Mouse (Mus musculus) heart, embryonic 11.5 days (tissue): Measurements from ENCODE around the gene Colq. TPM values are rescaled to one million over a fixed set of nuclear protein-coding genes. Genes with fewer than 3 reads are reported as not detected.

Experiments used
- ATAC-seq: fragments of 200-750 bp; cut with Nextera tagmentation; replicated peaks from 2 replicates; pipeline ENCODE4 v1.8.0; 2017; ENCODE audit warnings: moderate library complexity; ENCODE audit not compliant: insufficient number of reproducible peaks, low FRiP score, low TSS enrichment
- H3K27ac ChIP-seq: fragments of 300-500 bp; sonication (generic); 2 replicates; pipeline ENCODE4 v1.5.1; 2014; ENCODE audit warnings: mild to moderate bottlenecking, low read depth, low read length
- H3K27me3 ChIP-seq: fragments of 300-500 bp; sonication (generic); 2 replicates; pipeline ENCODE4 v1.6.1; 2014; ENCODE audit warnings: mild to moderate bottlenecking, low read length, mixed read lengths; ENCODE audit not compliant: control insufficient read depth, insufficient read depth
- H3K36me3 ChIP-seq: fragments of 300-500 bp; sonication (generic); 2 replicates; pipeline ENCODE4 v1.6.1; 2014; ENCODE audit warnings: mild to moderate bottlenecking, low read length, moderate library complexity, mixed read lengths; ENCODE audit not compliant: control insufficient read depth, insufficient read depth
- H3K4me1 ChIP-seq: fragments of 300-500 bp; sonication (generic); 2 replicates; pipeline ENCODE4 v1.6.1; 2014; ENCODE audit warnings: low read length; ENCODE audit not compliant: control insufficient read depth, insufficient read depth
- H3K4me2 ChIP-seq: fragments of 300-500 bp; sonication (generic); 2 replicates; pipeline ENCODE4 v1.6.1; 2014; ENCODE audit warnings: mild to moderate bottlenecking, moderate library complexity
- H3K4me3 ChIP-seq: fragments of 300-500 bp; sonication (generic); 2 replicates; pipeline ENCODE4 v1.5.1; 2014; ENCODE audit warnings: low read depth, low read length
- H3K9ac ChIP-seq: fragments of 300-500 bp; sonication (generic); 2 replicates; pipeline ENCODE4 v1.6.1; 2014; ENCODE audit warnings: mild to moderate bottlenecking, low read depth, low read length, moderate library complexity
- H3K9me3 ChIP-seq: fragments of 300-500 bp; sonication (generic); replicated peaks from 2 replicates; pipeline ENCODE4 v1.6.1; 2016; ENCODE audit warnings: low read length; ENCODE audit not compliant: control insufficient read depth
- WGBS: fragments of 180-500 bp; shearing (Covaris S2); extraction: QIAGEN DNeasy Blood & Tissue Kit; methylation state at CpG from one replicate; pipeline ENCODE4 v1.1.7; 2014; ENCODE audit not compliant: insufficient replicate concordance; 5-methylcytosine and 5-hydroxymethylcytosine counted together
- polyA plus RNA-seq: library from polyadenylated mRNA; unstranded; fragments of >200 nt; fragmentation: Nextera tagmentation; extraction: Ambion mirVana; gene quantifications from 2 replicates; pipeline ENCODE4 v1.2.1, GENCODE M21; 2014

Gene Colq
- polyA plus RNA-seq, 1 experiment from 2014 or later, result 4.7 TPM

- Histone ChIP-seq H3K27ac (no peak overlapping the region), H3K27me3 (no peaks in the 10 kb centered on the region), H3K4me1 (peaks cover 26% of the 10 kb centered on the region), H3K9me3 (no peaks in the 10 kb centered on the region), H3K4me2 (no peak overlapping the region), H3K4me3 (no peak overlapping the region), H3K9ac (no peak overlapping the region), H3K36me3 (no peaks in the 10 kb centered on the region)
- WGBS, result 27% methylated on average over 6 of the region's 6 CpGs
- ATAC-seq, result no peak
Measured at GRCm38 (mm10) chr14:31570131-31570951, 20.8 kb downstream of the Colq start.

GRCm38 (mm10) chr14:31569151-31569631, 22.0 kb downstream of the Colq start:
- 56% methylated on average over 7 of the region's 7 CpGs for WGBS
- H3K36me3 ChIP-seq, result no peaks in the 10 kb centered on the region
- H3K4me3 ChIP-seq, result no peak overlapping the region
- no peak for ATAC-seq
- no peak overlapping the region for H3K27ac ChIP-seq
- no peaks in the 10 kb centered on the region for H3K9me3 ChIP-seq
- H3K27me3 ChIP-seq, result no peaks in the 10 kb centered on the region
- peaks cover 37% of the 10 kb centered on the region for H3K4me1 ChIP-seq
- no peak overlapping the region for H3K9ac ChIP-seq
- H3K4me2 ChIP-seq, result no peak overlapping the region

- Histone ChIP-seq H3K27ac (peak overlapping the region; percentile 76), H3K4me1 (peaks cover 43% of the 10 kb centered on the region), H3K36me3 (no peaks in the 10 kb centered on the region), H3K9ac (no peak overlapping the region; the same call in 1 of the 2 replicates), H3K9me3 (no peaks in the 10 kb centered on the region), H3K4me3 (no peak overlapping the region), H3K4me2 (peak overlapping the region; percentile 21; the same call in 1 of the 2 replicates), H3K27me3 (no peaks in the 10 kb centered on the region)
- 61% methylated on average over 9 of the region's 9 CpGs for WGBS
- ATAC-seq, result no peak
Measured at GRCm38 (mm10) chr14:31565478-31566212, 25.5 kb downstream of the Colq start.

GRCm38 (mm10) chr14:31564452-31565179, 26.5 kb downstream of the Colq start:
- Histone ChIP-seq H3K4me1 (peaks cover 36% of the 10 kb centered on the region), H3K36me3 (no peaks in the 10 kb centered on the region), H3K9me3 (no peaks in the 10 kb centered on the region), H3K9ac (no peak overlapping the region; the same call in 1 of the 2 replicates), H3K4me2 (no peak overlapping the region), H3K27ac (peak overlapping the region; percentile 76), H3K4me3 (no peak overlapping the region), H3K27me3 (no peaks in the 10 kb centered on the region)
- 9% methylated on average over 6 of the region's 6 CpGs for WGBS
- no peak for ATAC-seq

- peak; percentile 70 for ATAC-seq
- no peak overlapping the region for H3K9ac ChIP-seq
- peaks cover 4% of the 10 kb centered on the region; the same call in 1 of the 2 replicates for H3K27me3 ChIP-seq
- 6% methylated on average over 5 of the region's 5 CpGs for WGBS
- peak overlapping the region; percentile 58 for H3K27ac ChIP-seq
- no peaks in the 10 kb centered on the region for H3K9me3 ChIP-seq
- no peak overlapping the region for H3K4me3 ChIP-seq
- H3K36me3 ChIP-seq, result no peaks in the 10 kb centered on the region
- H3K4me1 ChIP-seq, result peaks cover 35% of the 10 kb centered on the region
- H3K4me2 ChIP-seq, result no peak overlapping the region
Measured at GRCm38 (mm10) chr14:31560886-31561285, 30.3 kb downstream of the Colq start.

GRCm38 (mm10) chr14:31559216-31559615, 31.9 kb downstream of the Colq start:
- no peak overlapping the region for H3K4me3 ChIP-seq
- no peak overlapping the region for H3K4me2 ChIP-seq
- H3K9me3 ChIP-seq, result no peaks in the 10 kb centered on the region
- peaks cover 24% of the 10 kb centered on the region for H3K4me1 ChIP-seq
- H3K9ac ChIP-seq, result no peak overlapping the region
- H3K27ac ChIP-seq, result no peak overlapping the region
- WGBS, result 41% methylated on average over 5 of the region's 5 CpGs
- no peaks in the 10 kb centered on the region for H3K36me3 ChIP-seq
- H3K27me3 ChIP-seq, result peaks cover 4% of the 10 kb centered on the region; the same call in 1 of the 2 replicates
- ATAC-seq, result no peak

GRCm38 (mm10) chr14:31557784-31558183, 33.4 kb downstream of the Colq start:
- H3K9me3 ChIP-seq, result no peaks in the 10 kb centered on the region
- peaks cover 4% of the 10 kb centered on the region; the same call in 1 of the 2 replicates for H3K27me3 ChIP-seq
- H3K27ac ChIP-seq, result no peak overlapping the region
- no peak for ATAC-seq
- no peak overlapping the region for H3K9ac ChIP-seq
- no peaks in the 10 kb centered on the region for H3K36me3 ChIP-seq
- WGBS, result 70% methylated on average over 9 of the region's 9 CpGs
- peaks cover 24% of the 10 kb centered on the region for H3K4me1 ChIP-seq
- no peak overlapping the region for H3K4me2 ChIP-seq
- no peak overlapping the region for H3K4me3 ChIP-seq

- ATAC-seq, result no peak
- Histone ChIP-seq H3K27me3 (peaks cover 4% of the 10 kb centered on the region; the same call in 1 of the 2 replicates), H3K4me3 (no peak overlapping the region), H3K4me1 (peaks cover 24% of the 10 kb centered on the region), H3K36me3 (no peaks in the 10 kb centered on the region), H3K4me2 (no peak overlapping the region), H3K9ac (no peak overlapping the region), H3K9me3 (no peaks in the 10 kb centered on the region), H3K27ac (no peak overlapping the region)
- 79% methylated on average over 8 of the region's 8 CpGs for WGBS
Measured at GRCm38 (mm10) chr14:31557273-31557672, 33.9 kb downstream of the Colq start.
